Comparison of ENCODE assay signal across 13 mouse cellular contexts in the genomic region with DNA sequence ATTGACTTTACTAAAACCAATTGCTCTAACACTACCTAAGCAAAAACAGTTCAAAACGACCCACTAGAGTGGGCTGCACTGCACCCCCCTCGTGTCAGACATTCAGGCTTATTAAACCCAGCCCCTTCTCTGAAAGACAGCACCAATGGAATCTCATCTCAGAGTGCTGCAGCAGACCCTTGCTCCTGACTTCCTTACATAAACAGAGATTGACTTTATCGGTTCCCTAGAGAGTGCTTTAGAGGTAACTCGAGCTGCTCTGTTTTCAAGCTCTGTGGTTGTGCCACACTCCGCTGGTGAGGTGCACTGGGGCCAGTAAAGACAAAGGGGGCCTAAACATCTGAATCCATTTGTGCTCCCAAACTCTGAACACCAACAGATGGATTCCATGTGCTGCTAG.
DNase-seq lines count a peak whose midpoint lies in the region; ATAC-seq and TF ChIP-seq lines count a peak whose summit lies in the region.
"Had no signal": no experiment of that assay in that cellular context is flagged by ENCODE, and none has a peak within 500 bp of the region (broad histone marks: within the 10 kb centered on the region; RNA-seq: fewer than 3 reads in every experiment).

No protein-coding gene starts in this region.

- H3K9ac ChIP-seq in forebrain, embryonic 11.5 days (ENCODE audit: low read length): no peak overlapping the region
- no peak overlapping the region for H3K9ac ChIP-seq in forebrain, embryonic 13.5 days
- H3K9ac ChIP-seq in kidney, postnatal 0 days (ENCODE audit: low read depth, low read length): no peak overlapping the region
- no peak overlapping the region for H3K9ac ChIP-seq in limb, embryonic 13.5 days
- H3K9ac ChIP-seq: heart, embryonic 15.5 days; liver, embryonic 14.5 days; neural tube, embryonic 13.5 days had no signal

- no peaks in the 10 kb centered on the region for H3K36me3 ChIP-seq in forebrain, embryonic 11.5 days (ENCODE audit: control insufficient read depth, insufficient read depth, low read length)
- no peaks in the 10 kb centered on the region for H3K36me3 ChIP-seq in forebrain, embryonic 13.5 days (ENCODE audit: poor library complexity, severe bottlenecking)
- H3K36me3 ChIP-seq in kidney, postnatal 0 days (ENCODE audit: insufficient read depth, low read length): 0 out of 2 replicates have a peak, but pooled peaks cover 2% of the 10 kb centered on the region
- no peaks in the 10 kb centered on the region; the same call in 1 of the 2 replicates for H3K36me3 ChIP-seq in limb, embryonic 13.5 days
- H3K36me3 ChIP-seq: heart, embryonic 15.5 days; neural tube, embryonic 13.5 days had no signal

- no peak overlapping the region for H3K4me3 ChIP-seq in forebrain, embryonic 11.5 days (ENCODE audit: low read depth, low read length)
- H3K4me3 ChIP-seq in forebrain, embryonic 13.5 days: no peak overlapping the region
- no peak overlapping the region for H3K4me3 ChIP-seq in kidney, postnatal 0 days (replicated peaks; ENCODE audit: low read depth, low read length)
- H3K4me3 ChIP-seq in limb, embryonic 13.5 days: no peak overlapping the region; the same call in 1 of the 2 replicates
- H3K4me3 ChIP-seq: heart, embryonic 15.5 days; neural tube, embryonic 13.5 days had no signal

- ATAC-seq in forebrain, embryonic 11.5 days (replicated peaks; ENCODE audit: low FRiP score): no peak
- ATAC-seq in forebrain, embryonic 13.5 days: no peak
- ATAC-seq in kidney, postnatal 0 days (replicated peaks; ENCODE audit: low FRiP score, low read depth): no peak
- ATAC-seq in limb, embryonic 13.5 days (ENCODE audit: low FRiP score, low read depth): peak; percentile 86
- no peak for ATAC-seq in monocyte, adult 5-6 weeks (replicated peaks; ENCODE audit: insufficient number of reproducible peaks, low FRiP score, low TSS enrichment, poor library complexity, severe bottlenecking)

- no peak for TF ChIP-seq CTCF in kidney, postnatal 0 days (IDR thresholded peaks at IDR 0.05; ENCODE audit: low read depth)

- no peaks in the 10 kb centered on the region for H3K27me3 ChIP-seq in forebrain, embryonic 11.5 days (ENCODE audit: control insufficient read depth, insufficient read depth, low read length)
- no peaks in the 10 kb centered on the region for H3K27me3 ChIP-seq in forebrain, embryonic 13.5 days
- H3K27me3 ChIP-seq in kidney, postnatal 0 days (ENCODE audit: insufficient read depth, low read length): no peaks in the 10 kb centered on the region
- no peaks in the 10 kb centered on the region for H3K27me3 ChIP-seq in limb, embryonic 13.5 days
- H3K27me3 ChIP-seq: heart, embryonic 15.5 days; neural tube, embryonic 13.5 days had no signal

- H3K9me3 ChIP-seq in forebrain, embryonic 11.5 days (ENCODE audit: control insufficient read depth, low read length): no peaks in the 10 kb centered on the region
- H3K9me3 ChIP-seq in forebrain, embryonic 13.5 days (replicated peaks): no peaks in the 10 kb centered on the region
- H3K9me3 ChIP-seq in kidney, postnatal 0 days (replicated peaks; ENCODE audit: low read length): no peaks in the 10 kb centered on the region
- H3K9me3 ChIP-seq in limb, embryonic 13.5 days: no peaks in the 10 kb centered on the region
- H3K9me3 ChIP-seq: heart, embryonic 15.5 days; neural tube, embryonic 13.5 days had no signal

- WGBS in forebrain, embryonic 11.5 days: 7% methylated on average over 5 of the region's 5 CpGs
- WGBS in forebrain, embryonic 13.5 days: 10% methylated on average over 5 of the region's 5 CpGs
- 12% methylated on average over 5 of the region's 5 CpGs for WGBS in kidney, postnatal 0 days
- 4% methylated on average over 5 of the region's 5 CpGs for WGBS in limb, embryonic 13.5 days

- no peaks in the 10 kb centered on the region for H3K4me1 ChIP-seq in forebrain, embryonic 11.5 days (replicated peaks; ENCODE audit: control insufficient read depth, insufficient read depth, low read length)
- H3K4me1 ChIP-seq in forebrain, embryonic 13.5 days: no peaks in the 10 kb centered on the region
- 0 out of 2 replicates have a peak, but pooled peaks cover 3% of the 10 kb centered on the region for H3K4me1 ChIP-seq in kidney, postnatal 0 days (replicated peaks; ENCODE audit: insufficient read depth, low read length)
- H3K4me1 ChIP-seq in limb, embryonic 13.5 days: peaks cover 38% of the 10 kb centered on the region

- peak; percentile 54 for DNase-seq in forebrain, embryonic 11.5 days (ENCODE audit: low spot score)
- peak; percentile 83 for DNase-seq in kidney, postnatal 0 days (ENCODE audit: low spot score)
- DNase-seq in kidney, adult 11 months: no peak
- peak; percentile 68 for DNase-seq in embryo, embryonic 11.5 days (ENCODE audit: low read depth, low spot score)
- DNase-seq in ovary, postnatal 14 days (ENCODE audit: low spot score): no peak
- DNase-seq: kidney, adult 8-10 months; right cerebral cortex, postnatal 4 days had no signal

- H3K27ac ChIP-seq in forebrain, embryonic 11.5 days (ENCODE audit: low read depth, low read length): no peak overlapping the region
- H3K27ac ChIP-seq in forebrain, embryonic 13.5 days: no peak overlapping the region
- H3K27ac ChIP-seq in kidney, postnatal 0 days: no peak overlapping the region
- peak overlapping the region; percentile 74; the same call in 1 of the 2 replicates for H3K27ac ChIP-seq in limb, embryonic 13.5 days
- H3K27ac ChIP-seq: heart, embryonic 15.5 days; liver, embryonic 14.5 days; neural tube, embryonic 13.5 days had no signal

- H3K4me2 ChIP-seq in forebrain, embryonic 11.5 days (ENCODE audit: low read depth, low read length, severe bottlenecking): no peak overlapping the region
- H3K4me2 ChIP-seq in forebrain, embryonic 13.5 days: no peak overlapping the region
- no peak overlapping the region for H3K4me2 ChIP-seq in kidney, postnatal 0 days (ENCODE audit: low read length)
- peak overlapping the region; percentile 42 for H3K4me2 ChIP-seq in limb, embryonic 13.5 days (replicated peaks)
- H3K4me2 ChIP-seq: heart, embryonic 15.5 days; neural tube, embryonic 13.5 days had no signal

Comparison
In these comparisons a context has a peak if more than half of its experiments do, and no peak if none do; other contexts are left out.
1. DNase-seq: peak in forebrain, embryonic 11.5 days (single experiment), kidney, postnatal 0 days (single experiment) and embryo, embryonic 11.5 days (single experiment); none in kidney, adult 11 months (single experiment) and ovary, postnatal 14 days (single experiment).